Mouse (Mus musculus) right cerebral cortex, adult 18-20 months (tissue): ENCODE measurements around the gene AI464131.

Source experiments
- DNase-seq: peaks from one replicate; pipeline ENCODE4 v3.0.0; 2022; ENCODE audit warnings: mixed read lengths

Gene AI464131

DNA sequence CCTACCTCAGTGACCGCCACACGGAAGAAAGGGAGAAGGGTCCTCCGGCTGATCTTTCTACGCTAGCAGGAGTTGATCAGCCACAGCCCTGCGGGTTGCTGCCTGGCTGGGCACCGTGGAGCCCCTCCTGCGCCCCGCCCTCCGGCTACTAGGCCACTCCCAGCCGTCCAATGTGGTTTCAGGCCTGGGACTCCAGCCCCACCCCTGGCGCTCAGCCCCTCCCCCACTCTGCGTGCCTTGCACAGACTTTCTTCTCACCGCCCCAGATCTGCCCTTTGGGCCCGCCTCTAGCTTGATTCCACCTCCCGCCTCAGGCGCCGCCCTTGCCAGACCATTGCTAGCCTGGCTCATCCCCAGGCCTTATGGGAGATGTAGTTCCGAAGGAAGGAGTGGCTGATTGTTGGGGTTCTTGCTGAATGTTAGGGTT is at the start of gene AI464131:
TSS of gene AI464131 (minus strand) at position 91 of the 427 bp plus-strand sequence.
- DNase-seq: peak; percentile 95

DNA sequence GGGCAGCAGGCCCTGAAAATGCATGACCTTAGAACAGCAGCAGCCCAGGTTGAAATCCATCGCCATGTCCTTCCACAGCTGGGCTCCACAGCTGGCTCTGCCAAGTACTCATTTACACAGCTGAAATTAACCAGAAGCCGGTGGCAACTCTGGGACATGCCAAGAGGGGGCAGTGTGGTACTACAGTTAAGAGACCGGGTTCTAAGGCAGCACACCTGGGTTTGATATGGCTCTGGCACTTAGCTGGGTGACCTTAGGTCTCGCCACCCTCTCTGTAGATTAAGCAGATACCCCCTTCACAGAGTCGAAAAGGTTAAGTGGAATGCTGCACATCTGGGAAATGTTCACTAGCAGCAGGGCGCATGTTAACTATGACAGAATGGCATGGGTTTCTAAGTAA is 49.7 kb upstream of the AI464131 start:
- DNase-seq: peak; percentile 62

DNA sequence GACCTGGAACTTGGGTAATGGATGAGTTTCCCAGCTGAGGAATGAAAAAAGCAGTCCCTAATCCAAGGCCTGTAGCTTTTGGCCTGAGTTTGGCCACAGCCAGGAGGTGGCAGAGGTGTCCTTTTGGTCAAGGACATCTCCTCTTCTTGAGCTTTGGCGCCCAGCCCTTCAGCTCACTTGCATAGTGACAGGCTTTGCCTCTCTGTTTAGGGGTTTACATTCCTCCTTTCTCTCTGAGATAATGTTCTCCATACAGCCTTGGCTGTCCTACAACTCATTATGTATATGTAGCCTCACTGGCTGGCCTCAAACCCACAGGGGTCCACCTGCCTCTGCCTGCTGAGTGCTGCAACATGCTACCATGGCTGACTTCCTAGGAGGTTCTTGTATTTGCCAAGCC is 44.2 kb upstream of the AI464131 start:
- DNase-seq: no peak

DNA sequence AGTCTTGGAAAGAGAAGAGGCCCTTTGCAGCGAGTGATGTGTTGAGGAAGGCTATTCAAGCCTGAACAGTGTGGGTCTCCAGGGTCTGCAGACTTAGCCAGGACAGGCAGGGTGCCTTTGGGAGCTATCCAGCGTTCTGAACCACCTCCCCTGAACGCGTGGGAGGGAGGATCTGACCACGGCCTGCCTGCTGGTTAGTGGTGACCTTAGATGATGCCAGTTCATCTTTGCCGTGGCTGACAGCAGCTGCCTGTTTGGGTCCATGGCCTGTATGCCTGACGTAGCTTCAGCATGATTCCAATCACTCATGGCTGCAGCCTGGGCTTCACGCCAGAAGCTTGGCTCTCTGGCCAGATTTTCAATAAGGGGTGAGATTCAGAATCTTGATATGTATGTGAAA is 43.1 kb upstream of the AI464131 start:
- DNase-seq: no peak

DNA sequence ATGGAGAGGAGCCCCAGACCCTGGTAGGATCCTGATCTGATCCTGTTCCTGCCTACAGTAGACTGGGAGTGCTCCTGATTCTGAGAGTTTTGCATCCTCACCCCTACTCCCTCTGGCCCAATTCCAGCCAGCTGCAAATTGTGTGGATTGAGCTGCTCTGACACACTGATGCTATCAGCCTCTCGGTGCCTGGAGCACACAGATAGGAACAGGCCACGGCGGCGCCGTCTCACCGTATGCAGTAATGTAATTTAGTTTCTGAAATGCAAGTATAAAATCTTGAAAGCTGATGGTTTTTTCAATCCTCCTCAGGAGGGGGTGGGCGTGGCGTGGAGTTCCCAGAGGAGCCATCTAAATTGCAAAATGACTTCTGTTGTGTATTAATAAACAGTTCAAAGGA is 39.3 kb upstream of the AI464131 start:
- no peak for DNase-seq

DNA sequence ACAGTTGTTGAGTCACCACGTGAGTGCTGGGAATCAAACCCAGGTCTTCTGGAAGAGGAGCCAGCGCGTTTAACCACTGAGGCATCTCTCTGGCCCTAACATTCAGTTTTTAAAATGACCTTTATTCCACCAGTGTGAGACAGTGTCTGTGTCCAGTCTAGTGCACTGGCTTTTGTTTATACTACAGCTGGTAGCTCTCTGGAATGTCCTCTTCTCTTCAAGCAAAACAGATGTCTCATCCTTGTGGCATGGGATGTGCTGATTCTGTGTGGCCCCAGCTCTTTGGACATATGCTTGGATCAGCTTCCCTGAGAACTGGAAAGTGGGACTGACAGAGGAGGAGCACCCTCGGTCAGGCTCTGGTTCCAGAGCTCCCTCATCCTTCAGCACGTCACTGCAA is 32.0 kb upstream of the AI464131 start:
- no peak for DNase-seq

DNA sequence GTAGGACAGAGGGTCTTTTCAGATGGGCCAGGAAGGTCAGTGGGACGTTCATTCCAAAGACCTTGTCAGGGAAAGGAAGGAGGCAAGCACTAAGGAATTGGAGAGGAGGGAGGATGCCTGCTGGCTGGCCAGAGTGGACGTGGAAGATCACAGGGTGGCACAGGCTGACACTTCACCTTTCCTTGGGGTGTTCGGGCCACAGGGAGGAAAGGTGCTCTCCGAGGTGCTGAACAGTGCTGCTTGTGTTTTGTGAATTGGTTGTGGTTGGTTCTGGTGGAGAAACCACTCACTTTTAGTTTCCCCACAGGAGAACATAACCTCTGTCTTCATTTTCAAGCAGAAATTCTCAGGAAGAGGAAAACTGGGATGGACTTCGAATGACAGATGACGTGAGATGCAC is 29.5 kb upstream of the AI464131 start:
- DNase-seq: no peak

DNA sequence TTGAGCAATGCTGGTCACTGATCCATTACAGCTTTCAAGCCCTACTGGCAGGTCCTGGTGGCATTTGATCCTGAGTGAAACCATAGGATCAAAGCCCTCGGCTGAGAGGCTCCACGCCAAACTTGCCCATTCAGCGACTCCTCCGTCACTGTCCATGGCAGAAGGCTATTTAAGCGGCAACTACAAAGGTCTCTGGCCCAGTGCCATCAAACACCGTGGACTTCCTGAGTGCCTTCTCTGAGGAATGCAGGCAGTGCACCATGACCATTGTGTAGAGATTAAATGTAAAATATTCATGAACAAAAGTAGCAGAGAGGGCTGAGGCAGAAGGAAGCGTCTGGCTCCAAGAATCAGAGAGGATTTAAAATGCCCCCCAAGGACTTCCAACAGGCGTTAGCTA is 25.1 kb upstream of the AI464131 start:
- no peak for DNase-seq

DNA sequence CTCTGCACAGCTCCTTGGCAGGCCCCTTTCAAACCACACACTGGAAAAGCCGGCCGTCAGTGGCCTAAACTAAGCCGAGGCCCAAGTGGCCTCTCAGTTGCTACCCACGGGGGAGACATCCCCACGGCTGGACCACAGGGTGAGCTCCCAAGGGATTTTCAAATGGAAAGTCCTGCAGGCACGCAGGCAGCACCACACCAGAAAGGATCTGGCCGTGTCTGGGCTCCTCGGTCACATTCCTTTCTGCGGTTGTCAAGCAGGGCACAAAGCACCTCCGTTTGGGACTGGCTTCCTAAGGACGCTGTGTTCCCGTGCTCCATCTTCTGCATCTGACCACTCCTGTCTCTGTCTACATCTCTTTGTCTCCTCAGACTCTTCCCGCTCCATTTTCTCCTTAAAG is 24.2 kb upstream of the AI464131 start:
- no peak for DNase-seq

DNA sequence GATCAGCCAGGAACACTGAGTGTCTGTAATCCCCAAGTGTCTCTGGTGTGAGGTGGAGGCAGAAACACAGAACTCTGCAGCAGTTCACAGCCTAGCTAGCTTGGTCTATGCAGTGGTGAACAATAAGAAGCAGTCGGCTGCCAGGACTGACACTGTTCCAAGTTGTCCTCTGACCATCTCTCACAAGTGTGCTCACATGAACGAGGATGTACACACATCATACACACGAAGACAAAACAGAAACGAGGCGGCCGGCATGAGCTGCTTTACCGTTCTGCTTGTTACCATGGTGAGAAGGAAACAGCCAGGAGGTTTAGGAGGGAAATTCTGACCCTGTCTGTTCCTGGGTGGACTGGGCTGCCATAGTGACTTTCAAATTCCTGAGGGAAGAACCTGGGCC is 23.7 kb upstream of the AI464131 start:
- no peak for DNase-seq

DNA sequence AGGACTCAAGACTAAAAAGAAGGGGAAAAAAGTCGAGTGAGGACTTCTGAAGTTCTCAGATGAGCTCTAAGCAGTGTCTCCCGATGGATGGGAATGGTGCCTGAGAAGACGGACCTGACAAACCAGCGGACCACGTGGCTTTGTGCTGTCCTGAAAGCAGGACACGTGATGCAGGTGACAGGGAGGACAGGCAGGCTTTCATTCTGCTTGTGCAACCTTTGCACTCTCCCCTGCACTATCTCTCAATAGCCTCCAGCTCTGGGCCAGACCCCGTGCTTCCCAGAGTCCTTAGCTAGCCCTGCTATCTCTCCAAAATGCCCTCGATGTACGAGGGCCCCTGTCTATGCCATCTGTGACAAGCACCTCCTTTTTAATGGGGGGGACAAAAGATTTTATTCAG is 22.0 kb upstream of the AI464131 start:
- no peak for DNase-seq

DNA sequence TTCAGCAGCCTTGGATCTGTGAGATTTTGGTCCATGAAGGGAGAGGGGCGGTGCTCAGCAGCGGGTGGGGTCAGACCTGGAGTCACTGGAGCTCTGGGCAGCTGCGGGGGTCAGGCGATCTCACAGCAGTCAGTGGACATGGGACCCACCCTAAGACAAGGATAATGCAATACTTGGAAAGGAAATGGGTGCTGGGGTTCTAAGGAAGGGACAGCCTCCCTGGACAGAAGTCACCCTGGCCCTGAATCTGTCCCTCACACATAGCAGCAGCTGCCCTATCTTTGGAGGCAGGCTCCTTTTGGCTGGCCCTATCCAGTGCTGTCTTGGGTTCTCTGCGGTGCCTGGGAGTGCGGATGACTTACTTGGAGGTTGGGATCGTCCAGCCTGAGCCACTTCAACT is 21.0 kb upstream of the AI464131 start:
- no peak for DNase-seq

DNA sequence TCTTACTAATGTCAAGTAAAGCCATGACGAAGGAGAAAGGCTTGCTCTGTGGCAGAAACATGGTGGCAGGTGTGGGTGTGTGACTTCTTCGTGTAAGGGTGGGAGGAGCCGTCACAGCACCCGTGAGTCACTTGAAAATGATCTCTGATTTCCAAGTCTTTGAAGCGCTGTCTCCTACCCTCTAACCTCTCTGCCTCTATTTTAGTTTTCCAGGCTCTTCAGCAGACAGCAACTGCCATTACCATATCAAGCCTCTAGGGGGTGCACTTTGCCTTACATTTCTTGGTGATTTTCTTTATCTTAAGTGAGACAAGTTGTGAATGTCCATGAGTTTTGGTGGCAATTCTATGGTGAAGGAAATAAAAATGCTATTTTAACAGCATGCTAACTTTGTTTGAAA is 19.9 kb upstream of the AI464131 start:
- peak; percentile 57 for DNase-seq

DNA sequence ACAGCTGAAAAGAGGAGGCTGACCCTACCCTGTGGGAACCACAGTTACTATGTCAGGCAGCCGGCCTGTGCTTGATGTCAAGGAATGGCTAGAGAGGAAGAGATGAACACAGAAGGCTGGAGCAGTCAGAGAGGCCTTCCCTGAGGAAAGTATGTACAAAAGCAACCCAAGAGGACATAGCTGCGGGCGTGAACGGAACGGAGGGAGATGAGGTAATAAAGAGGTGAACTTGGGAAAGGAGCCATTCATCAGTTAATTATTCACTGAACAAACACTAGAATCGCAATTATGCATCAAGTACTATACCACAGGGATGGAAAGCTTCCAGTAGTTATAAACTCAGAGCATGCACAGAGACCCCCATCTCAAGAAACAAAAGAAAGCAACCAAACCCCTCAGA is 19.3 kb upstream of the AI464131 start:
- DNase-seq: no peak

DNA sequence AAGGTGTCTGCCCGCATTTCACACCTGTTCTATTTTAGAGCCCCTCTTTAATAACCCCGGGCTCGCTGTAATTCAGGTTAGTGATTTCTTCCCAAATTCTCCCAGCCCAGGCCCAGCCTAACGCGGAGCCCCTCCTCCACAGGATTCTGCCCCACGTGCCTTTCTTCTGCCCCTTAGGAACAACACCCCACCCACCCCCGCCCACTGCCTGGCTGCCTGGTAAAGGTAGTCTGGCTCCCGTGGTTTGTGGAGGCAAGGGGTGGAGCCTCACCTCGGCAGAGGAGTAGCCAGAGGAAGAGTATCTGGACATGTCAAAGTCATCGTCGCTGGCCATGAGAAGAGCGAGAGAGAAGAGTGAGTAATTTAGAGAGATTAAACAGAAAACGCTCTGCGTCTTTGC is 17.8 kb upstream of the AI464131 start:
- no peak for DNase-seq

DNA sequence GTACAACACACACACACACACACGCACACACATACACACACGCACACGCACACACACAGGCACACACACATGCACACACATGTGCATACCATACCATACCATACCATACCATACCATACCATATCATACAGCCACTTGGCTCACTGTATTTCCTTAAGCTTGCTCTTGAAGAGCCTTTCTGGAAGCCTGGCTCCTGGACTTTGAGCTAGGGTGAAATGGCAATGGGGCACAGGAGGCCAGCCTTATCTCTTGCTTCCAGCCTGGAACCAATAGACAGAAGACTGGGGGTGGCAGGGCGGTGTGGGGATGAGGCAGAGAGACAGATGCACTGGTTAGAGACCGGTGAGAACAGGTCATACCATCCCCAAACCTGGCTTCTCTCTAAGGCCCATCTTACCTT is 16.3 kb upstream of the AI464131 start:
- no peak for DNase-seq

DNA sequence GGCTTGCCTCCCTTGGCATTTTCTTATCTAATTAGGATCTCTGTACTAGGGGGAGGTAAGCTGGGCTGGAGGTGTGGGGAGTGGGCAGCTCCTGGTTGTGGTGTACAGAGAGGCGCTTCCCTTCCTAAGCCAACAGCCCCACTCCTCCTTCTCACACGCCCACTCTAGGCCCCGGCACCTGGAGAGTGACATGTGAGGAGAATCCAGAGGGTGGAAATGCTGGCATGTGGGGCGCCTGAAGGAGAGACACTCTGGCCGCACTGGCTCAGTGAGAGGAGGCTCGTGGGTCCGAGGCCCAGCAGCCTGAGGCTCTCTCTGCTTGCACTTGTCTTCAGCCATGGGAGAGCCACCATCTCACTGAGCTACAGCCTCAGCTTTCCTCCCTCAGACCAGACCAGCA is 15.5 kb upstream of the AI464131 start:
- DNase-seq: peak; percentile 59

DNA sequence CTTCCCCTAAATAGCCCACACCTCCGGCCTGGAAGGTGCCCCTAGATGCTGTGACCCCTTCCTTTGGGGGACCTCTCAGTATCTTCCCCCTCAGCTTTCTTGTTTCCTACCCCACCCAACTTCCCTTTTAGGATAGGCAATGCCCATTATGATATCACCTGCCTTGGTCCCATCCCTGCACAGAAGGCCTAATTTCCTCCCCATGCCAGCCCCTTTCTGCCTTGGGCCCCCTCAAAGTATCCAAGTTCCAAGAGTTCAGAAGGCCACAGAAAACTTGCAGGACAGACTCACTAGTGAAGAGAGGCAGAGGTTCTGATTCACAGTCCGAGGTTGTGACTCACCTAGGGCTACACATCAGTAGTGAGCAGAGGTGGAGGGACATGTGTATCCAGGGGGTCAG is 14.4 kb upstream of the AI464131 start, which contains the start of gene 1110017D15Rik:
TSS of gene 1110017D15Rik (minus strand) at position 101 of the 400 bp plus-strand sequence.
- no peak for DNase-seq

DNA sequence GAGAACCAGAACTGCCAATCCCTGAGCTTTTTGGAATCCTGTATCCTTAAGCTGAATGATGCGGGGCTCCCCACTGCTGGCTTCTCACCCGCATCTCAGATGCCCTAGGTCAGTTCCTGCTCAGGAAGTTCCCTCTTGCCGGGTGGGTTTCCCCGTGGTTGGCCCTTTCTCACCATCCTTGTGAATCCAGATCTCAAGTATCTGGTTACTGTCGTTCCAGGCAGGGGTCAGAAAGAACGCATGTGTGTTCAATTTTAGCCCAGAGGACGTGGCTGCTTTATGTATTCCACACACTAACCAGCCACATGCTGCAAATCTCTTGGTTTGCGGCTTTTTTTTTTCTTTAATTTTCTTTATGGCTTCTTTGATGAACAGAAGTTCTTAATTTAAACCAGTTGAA is 10.8 kb upstream of the AI464131 start:
- no peak for DNase-seq

DNA sequence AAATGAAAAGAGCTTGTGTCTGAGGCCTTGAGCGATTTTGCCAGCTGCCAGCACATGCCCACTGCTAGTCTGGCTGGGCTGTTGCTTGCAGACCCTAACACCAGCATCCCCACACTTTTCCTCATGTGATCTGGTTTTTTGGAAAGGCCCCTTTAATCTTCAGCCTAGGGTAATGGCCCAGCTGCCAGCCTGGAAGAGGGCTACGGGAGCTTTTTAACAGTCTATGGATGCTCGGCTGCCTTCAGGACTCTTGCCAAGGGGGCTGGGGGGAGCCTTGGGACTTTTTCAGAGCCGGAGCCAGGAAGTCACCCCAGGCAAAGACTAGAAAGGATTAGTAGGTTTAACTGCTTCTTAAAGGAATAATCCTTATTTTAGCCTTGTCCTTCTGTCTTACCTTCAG is 10.4 kb upstream of the AI464131 start:
- no peak for DNase-seq

DNA sequence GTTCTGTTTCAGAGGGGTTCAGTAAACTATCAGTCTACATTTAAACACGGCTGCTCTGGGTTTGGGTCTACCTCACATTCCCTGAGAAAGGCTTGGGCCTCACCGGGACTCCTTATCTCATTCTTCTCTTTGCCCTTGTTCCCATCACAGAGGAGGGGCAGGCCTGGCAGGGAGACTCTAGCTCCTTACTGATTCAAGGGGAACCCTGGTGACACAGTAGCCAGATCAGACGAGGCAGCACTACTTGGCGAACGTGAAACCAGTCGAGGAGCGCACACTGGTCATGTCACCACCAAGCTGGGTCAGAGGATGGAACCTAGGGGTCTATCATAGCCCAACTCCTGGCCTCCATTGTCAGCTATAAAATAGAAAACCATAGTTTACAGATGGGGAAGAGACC is 5.1 kb upstream of the AI464131 start:
- no peak for DNase-seq

DNA sequence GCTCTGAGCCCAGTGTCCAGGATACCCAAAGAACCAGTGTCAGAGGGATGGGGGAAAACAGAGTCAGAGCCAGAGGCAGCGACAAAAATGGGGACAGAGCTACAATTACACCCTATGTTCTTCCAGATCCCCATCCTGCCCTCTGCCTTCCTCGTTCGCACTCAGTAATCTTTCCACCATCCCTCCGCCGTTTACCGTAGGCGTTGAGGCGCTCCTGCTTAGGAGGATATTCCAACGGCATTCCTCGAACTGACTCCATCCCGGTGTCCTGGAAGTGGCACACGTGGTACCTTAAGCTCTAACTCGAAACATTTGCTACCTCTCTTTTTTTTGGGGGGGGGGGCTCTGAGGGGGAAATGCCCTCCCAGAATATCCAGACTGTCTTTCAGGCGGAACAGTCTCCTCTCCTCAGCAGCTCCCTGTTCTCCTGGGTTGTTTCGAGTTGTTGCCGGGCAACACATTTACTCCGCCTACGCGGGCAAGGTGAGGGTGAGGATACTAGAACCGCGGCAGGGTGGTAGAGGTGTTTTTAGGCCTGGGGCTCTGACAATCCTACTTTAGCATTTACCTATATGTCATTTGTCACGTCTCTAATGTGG is 4.5 kb upstream of the AI464131 start:
- DNase-seq: no peak

DNA sequence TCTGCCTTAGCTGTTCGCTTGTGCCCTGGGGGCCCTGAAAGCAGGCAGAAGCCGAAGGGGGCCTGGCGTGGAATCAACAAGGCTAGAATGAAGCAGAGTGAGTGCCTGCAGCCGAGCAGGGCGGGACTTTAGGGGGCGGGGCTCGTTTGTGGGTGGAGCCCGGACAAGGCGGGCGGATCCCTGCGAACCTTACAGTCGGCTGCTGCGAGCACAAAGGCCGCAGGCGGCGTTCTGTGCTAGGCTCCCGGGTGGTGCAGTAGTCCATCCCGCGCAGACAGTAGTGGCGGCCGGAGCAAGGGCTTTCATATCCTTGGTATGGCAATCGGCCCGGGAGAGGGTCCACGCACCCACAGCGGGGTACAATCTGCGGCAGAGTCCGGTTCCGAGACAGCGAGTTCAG is 4.0 kb upstream of the AI464131 start:
- peak; percentile 89 for DNase-seq

DNA sequence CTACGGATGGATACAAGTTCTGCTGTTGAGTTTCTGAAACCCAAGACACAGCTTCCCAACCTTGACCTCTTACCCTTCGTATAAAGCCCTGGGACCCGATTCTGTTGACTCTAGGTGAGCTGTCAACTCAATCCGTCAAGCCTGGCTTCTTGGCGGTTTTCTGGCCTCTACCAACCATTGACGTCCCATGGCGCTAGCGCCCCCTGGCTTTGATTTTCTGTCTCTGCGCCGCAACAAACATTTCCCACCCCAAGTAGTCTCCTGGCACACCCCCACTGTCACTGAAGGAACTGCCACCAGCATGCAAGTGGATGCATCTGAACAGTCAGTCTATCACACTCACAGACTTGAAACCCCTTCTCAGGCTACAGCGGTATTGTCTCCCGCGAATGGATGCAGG is 3.3 kb upstream of the AI464131 start:
- DNase-seq: no peak

DNA sequence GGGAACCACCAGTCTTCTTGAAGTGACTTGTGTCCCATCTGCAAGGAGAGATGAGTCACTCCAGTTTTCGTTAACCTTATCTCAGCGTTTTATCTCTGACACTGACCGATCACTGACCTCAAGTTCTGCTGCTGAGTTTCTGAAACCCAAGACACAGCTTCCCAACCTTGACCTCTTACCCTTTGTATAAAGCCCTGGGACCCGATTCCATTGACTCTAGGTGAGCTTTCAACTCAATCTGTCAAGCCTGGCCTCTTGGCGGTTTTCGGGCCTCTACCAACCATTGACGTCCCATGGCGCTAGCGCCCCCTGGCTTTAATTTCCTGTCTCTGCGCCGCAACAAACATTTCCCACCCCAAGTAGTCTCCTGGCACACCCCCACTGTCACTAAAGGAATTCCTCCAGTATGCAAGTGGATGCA is 2.3 kb upstream of the AI464131 start:
- DNase-seq: no peak

DNA sequence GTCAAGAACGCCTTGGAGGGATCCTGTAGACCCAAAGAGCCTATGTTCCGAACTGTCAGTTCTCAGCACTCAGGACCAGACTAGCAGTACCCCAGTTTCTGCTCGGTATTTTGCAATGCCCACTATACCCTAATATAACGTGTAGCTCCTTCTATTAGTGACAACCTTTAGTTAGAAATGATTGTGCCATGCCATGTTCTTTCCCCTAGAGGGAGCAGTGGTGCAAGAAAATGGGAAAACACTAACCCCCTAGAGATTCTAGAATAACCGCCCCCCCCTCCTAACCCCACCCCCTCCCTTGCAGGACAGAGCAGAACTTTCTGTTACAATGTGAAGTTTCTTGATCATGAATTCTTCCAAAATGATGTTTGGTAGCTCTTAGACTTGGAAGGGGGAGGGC is 1.4 kb upstream of the AI464131 start:
- no peak for DNase-seq
